Mouse (Mus musculus) erythroblast, adult 5-6 weeks (primary cell): ENCODE data around the gene Lrrc46. TPM values are rescaled to one million over a fixed set of nuclear protein-coding genes. Genes with fewer than 3 reads are reported as not detected.

Experiments
- ATAC-seq: replicated peaks from 2 replicates; pipeline ENCODE4 v1.8.0; 2016; ENCODE audit warnings: moderate number of reproducible peaks, mild to moderate bottlenecking, moderate TSS enrichment, inconsistent platforms; ENCODE audit not compliant: poor library complexity, low FRiP score, severe bottlenecking
- total RNA-seq, 2 experiments: library from RNA; stranded (forward) in 1 of 2; stranded (reverse) in 1 of 2; fragments of 150-400 nt in 1 of 2; fragments of 200-764, 138-1000 nt in 1 of 2; gene quantifications; 2 replicates each; pipeline versions ENCODE4 v1.2.3 to v1.2.4; 2015 to 2017; ENCODE audit warnings: low replicate concordance in 2 of 2

Lrrc46 gene
- total RNA-seq, 2 experiments from 2014 or later = 0.17 TPM; not detected in 1

DNA sequence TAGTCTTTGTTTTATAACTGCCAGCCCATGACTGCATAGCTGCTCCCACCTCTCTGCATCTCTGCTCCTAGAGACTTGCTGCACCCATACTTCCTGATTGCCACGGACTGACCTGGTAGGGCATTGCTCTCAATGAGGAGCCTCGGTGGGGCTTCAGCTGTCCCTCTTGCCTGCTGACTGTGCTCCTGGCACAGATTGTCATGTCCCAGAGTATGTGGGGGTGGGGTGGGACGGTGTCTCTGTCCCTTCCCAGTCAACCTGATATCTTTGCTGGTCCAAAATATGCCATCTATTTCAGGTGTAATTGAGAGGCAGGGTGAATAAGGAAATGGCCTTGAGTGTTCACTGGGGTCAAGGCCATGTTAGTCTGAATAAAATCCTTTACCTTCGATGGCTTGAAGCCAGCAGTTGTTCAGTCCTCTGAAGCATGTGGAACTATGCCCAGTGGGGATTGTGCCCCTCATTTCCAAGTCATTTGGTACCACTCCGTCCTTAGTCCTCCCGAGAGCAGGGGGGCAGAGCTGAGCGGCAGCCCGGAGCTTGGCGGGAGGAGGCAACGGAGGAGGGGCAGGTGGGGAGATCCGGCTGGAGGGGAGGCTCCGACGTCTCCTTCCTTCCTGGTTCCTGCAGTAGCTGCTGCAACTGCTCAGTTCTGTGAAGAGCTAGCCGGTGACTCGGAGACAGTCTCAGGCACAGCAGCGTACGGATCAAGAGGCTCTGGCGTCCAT lies 9.2 kb upstream of the Lrrc46 start, which contains the start of gene Osbpl7:
Gene Osbpl7 (plus strand): TSS at position 413 of the 728 bp plus-strand sequence.
- ATAC-seq = no peak

DNA sequence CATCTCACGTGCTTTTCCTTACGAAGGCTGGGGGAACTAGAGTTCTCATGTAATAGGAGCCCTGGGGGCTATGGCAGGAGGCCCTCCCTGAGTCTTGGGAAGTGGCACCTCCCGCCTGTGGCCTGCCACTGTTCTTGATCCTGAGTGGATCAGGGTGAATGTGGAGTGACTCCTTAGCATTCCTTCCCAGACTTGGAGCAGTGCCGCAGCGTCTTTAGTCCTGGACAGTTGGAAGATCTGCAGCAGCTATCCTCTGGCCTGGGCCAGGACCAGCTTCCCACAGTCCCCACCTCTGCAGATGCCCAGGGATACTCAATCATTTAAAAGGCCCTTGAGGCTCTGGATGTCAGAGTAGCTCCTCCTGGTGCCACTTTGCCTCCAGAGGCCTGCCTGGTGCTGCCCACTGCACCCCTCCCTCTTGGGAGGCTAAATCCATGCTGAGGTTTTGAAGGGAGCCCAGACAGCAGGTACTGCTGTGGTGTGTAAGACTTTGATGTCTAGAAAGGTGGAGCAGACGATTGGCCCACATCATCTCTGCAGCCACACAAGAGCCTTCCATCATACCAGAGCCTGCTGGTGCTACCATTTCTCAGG lies 8.4 kb upstream of the Lrrc46 start:
- ATAC-seq = no peak

DNA sequence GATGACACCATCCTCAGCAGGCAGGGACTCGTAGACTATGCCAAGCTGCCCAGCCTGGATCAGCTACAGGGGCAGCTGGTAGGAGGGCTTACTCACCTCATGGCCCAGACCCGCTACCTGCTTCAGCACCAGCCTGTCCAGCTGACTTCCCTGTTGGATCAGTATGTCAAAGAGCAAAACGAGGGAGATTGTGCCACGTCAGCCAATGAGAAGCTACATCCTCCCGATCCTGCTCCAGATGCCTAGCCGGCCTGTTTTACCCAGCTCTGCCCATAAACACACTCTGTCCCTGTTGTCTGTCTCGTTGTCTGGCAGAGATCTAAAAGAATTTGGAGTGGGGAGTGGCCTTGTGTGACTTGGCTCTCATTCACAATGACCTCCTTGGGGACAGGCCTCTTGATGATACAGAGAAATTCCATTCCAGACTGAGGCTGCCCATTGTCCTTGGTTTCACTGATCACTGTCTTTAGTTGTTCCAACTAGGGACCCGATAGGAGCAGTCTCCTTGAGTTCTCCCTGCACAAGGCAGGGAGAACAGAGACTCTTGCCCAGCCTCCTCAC lies 7.0 kb upstream of the Lrrc46 start:
- ATAC-seq = no peak

DNA sequence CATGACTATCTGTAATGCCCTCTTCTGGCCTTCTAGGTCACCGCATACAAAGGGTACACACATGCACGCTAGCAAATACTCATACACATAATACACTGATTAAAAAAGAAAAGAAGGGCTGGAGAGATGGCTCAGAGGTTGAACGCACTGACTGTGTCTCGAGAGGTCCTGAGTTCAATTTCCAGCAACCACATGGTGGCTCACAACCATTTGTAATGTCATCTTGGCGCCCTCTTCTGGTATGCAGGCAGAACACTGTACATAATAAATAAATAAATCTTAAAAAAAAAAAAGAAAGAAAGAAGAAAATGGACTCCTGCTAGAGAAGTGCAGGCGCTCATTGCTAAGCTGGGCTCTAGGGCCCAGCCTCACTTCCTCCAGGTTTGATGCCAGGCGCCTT lies 4.7 kb upstream of the Lrrc46 start:
- ATAC-seq = no peak

DNA sequence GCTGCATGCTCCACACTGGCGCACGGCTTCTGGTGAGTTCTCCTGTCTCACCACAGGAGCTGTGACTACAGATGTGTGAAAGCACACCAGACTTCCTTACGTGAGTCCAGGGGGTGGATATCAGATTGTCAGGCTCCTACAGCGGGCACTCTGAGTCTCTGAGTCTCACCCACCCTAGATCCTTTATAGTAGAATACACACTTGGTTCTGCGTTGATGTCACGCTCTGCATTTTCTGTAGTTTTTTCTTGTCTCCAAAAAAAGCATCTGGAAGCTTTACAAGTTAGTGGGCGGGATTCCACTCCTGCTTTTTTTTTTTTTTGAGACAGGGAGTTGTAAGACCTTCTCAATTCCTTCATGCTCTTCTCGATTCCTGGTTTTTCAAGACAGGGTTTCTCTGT lies 3.7 kb upstream of the Lrrc46 start:
- ATAC-seq = no peak

DNA sequence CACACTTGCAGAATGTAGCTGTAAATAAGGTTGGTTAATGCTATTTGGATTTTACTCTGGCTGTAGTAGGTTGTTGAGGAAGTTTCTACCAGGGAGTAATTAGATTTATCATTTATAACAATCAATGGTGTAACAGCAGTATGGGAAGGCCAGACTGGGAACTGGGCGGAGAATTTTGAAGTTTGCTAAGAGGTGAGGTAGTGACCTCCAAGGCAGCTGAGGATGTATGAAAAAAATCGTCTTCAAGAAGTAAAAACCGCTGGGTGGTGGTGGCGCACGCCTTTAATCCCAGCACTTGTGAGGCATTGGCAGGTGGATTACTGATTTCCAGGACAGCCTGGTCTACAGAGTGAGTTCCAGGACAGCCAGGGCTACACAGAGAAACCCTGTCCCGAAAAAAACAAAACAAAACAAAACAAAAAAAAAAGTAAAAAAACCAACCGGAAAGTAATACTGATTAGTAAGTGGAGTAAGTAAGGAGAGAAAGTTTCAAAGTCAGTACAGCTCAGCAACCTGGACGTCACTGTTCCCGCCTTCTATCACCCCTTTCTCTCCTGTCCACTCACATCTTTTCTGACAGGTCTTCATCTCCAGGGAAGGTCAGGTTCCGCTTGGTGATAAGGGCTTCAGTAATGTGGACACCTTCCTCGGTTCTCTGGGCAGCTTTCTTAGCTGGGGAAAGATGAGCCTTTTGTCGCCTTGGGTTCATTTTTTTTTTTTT lies 746 bp downstream of the Lrrc46 start:
- peak; percentile 34 for ATAC-seq

DNA sequence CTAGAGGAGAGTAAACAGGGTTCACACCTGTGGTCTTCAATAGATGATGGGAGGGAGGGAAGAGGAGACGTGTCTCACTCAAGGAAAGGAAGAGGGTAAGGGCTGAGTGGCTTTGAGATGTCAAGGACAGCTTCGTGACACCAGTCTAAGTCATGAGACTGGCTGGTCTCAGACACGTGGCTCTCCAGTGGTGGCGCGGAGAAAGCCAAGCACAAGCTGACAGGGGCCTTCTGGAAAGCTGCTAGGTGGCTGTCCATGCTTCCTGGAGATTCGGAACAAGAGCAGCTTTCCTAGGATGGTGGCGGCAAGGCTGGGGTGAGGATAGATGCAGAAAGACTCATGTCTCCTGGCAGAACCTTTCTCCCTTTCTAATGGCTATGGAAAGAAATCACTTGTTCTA lies 2.3 kb downstream of the Lrrc46 start:
- ATAC-seq = no peak

DNA sequence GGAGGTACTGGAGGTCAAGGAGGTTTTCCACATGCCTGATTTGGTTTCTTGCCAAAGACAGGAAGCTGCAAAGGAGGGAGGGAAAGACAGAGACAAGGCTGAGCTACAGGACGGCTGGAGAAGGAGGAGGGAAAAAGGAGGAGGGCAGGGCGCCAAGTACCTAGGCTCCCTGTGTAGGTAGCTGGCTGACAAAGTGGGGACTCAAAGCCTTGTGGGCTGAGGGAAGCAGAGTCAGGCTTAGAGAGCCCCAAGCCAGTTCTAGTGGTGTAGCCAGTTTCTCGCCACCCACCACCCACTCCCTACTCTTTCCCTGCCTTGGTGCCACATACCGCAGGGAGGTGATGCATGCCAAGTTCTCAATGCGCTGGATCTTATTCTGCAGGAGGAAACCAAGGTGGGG lies 5.1 kb downstream of the Lrrc46 start:
- no peak for ATAC-seq

DNA sequence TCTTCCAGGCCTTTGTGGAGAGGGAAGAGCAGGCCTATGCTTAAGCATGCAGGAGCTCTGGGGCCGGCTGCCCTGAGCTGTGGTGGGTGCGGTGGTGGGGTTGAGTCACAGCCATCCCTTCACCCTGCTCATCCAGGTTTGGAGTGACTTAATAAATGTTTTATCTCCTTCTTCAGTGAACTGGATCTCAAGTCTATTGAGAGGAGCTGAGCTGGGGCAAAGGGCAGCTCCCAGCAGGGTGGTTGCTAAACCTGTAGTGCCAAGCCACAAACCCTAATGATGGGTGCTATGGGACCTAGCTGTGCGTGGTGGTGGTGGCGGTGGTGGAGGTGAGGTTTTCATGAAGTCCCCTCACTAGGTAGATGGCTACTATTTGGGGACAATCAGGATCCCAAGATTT lies 7.4 kb downstream of the Lrrc46 start:
- ATAC-seq = no peak

DNA sequence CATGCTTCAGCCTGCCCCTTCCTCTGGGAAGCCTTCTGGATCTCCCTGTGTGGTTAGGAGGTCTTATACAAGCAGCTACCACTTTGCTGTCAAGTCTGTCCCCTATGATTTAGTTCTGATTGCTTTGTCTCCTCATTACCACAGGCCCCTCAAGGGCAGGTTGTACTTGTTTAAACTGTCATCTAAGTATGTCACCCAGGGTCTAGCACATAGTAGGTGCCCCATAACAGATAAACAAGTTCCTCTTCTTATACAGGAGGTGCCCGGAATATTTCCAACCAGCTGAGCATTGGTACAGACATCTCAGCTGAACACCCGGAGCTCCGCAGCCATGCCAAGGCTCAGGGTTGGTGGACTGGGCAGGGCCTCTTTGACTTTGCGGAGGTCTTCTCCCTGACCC lies 8.7 kb downstream of the Lrrc46 start:
- ATAC-seq = no peak

DNA sequence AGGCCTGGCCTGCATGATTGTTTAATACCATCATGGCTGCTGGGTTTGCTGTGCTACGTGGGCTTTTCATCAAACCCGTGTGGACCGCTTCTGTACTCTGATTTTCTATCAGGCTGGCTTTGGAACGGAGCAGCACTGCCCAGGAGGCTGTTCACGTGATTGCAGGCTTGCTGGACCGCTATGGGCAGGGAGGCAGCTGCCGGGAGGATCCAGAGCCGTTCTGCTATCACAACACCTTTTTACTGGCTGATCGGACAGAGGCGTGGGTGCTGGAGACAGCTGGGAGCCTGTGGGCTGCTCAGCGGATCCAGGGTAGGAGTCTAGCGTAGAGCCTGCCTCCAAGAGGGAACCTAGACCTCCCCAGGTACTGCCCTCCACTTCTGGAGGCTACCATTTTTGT lies 9.2 kb downstream of the Lrrc46 start:
- no peak for ATAC-seq

DNA sequence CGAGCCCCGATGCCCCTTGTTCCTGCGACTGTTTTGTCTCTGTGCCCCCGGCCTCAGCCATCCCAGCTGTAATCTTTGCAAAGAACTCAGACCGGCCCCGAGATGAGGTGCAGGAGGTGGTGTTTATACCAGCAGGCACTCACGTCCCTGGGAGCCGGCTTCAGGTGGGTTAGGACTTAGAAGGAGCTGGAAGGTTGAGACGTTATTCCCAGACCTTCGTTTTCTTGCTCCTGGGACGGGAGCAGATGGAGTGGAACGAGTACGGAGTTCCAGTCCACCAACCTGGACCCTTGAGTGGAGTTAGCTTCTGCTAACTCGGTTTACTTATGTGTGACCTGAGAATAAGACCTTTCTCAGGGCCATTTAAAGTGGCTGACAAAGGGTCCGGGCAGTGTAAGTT lies 10.8 kb downstream of the Lrrc46 start:
- no peak for ATAC-seq

DNA sequence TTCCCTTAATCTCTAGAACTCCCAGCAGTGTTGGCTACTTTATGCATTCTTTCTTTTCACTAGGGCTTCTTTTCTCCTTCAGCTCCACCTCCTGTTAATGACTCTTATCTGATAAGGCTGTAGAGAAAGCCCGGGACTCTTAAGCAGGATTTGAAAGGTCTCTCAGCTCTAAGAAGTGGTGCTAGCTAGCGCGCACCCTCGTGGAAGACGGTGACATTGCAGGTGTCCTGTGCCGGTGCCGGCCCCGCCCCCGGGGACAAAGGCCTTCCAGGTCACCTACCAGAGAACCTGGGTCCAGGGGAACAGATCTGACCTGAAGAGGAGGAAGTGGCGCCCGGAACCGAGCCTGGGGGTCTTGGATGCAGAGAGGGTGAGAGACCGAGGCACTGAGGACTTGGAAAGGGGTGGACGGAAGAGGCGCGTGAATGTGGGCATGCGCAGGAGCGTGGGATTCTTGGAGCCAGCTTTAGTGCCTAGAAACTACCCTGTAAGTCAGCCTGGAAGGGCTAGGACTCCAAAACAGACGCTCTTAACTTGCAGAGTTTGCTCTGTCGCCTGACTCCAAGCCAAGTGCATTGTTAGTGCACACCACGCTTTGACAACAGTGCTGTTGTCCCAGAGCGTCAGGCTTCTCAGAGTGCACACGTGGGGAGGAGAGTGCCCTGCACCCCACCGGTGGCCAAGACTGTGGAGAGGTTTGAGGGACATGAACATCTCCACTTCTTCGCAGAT lies 11.4 kb downstream of the Lrrc46 start, which contains the start of gene Scrn2:
Gene Scrn2 (plus strand): TSS at position 253 of the 732 bp plus-strand sequence.
- ATAC-seq = peak; percentile 85

DNA sequence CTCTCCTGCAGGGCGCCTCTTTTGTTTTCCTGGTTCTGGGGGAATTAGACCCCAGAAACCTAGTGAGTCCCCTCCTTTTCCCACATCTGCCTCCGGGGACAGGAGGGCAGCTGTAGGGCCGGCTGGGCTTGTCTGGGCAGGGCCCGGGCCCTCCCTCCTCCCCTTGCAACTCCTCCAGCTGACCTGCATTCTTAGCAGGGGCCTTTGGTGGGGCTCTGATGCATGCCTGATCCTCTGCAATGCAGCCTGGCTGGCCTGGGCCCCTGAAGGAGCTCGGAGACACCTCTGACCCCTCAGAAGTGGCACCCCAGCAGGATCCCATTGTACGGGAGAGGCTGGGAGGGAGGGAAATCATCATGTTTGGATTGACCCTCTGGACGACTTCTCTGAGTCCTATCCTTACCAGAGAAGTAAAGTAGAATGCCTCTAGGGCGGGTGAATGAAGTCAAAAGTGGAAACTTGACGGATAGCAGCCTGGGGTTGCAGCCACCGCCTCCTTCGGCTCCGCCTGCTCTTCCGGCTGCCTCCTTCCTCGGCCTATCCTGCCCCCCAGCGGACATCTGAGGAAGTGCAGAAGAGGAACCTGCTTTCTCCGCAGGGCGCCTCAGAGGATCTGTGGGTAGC lies 15.4 kb downstream of the Lrrc46 start:
- peak; percentile 78 for ATAC-seq

DNA sequence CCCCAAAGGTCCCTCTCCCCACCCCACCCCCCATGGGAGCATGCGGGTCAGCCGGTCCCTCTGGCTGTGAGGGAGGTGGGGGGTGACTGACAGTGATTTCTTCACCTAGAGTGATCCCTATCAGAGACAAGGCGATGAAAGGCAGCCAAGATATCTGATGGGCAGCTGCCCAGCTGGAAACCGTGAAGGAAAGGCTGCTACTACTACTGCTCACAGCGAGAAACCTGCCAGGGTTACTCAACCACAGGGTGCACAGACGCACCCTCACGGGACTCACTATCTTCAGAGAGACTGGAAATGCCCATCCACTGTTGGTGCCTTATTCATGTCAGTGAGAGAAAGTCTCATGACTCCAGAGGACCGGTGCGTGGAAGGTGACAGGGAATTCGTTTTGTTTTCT lies 16.2 kb downstream of the Lrrc46 start:
- ATAC-seq = no peak

DNA sequence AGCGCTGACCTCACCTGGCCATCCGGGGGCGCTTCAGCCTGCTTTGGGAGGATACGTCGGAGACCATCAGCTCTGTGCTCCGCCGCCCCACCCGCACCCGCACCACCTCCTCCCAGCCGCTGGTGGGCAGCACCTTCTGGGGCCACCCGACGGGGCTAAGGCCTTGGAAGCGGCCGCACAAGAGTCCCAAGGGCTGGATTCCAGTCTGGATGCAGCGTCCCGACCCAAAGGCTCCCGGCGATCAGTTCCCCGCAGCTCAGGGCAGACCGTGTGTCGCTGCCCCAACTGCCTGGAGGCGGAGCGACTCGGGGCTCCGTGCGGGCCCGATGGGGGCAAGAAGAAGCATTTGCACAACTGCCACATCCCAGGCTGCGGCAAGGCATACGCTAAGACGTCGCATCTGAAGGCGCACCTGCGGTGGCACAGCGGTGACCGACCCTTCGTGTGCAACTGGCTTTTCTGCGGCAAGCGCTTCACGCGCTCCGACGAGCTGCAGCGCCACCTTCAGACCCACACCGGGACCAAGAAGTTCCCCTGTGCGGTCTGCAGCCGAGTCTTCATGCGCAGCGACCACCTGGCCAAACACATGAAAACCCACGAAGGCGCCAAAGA lies 19.2 kb downstream of the Lrrc46 start:
- peak; percentile 24; the same call in 1 of the 2 replicates for ATAC-seq

DNA sequence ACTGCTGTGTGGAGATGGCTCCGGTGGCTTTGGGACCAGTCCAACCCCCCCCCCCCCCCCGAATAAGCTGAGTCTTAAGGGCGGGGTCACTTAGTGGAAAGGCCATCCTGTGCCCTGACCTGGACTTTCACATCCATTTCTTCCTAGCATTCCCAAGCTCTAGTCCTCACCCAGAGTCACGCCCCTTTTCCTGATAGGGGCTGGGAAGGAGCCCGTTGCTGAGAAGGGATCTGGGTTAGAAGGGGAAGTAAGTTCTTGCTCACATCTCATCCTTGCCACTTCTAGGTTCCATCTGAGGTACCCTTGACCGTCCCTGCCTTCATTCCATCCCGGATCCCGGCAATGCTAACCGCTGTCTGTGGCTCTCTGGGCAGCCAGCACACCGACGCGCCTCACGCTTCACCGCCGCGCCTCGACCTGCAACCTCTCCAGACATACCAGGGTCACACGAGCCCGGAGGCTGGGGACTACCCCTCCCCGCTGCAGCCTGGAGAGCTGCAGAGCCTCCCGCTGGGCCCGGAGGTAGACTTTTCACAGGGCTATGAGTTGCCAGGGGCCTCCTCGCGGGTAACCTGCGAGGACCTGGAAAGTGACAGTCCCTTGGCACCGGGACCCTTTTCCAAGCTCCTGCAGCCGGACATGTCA lies 20.0 kb downstream of the Lrrc46 start:
- ATAC-seq = no peak

DNA sequence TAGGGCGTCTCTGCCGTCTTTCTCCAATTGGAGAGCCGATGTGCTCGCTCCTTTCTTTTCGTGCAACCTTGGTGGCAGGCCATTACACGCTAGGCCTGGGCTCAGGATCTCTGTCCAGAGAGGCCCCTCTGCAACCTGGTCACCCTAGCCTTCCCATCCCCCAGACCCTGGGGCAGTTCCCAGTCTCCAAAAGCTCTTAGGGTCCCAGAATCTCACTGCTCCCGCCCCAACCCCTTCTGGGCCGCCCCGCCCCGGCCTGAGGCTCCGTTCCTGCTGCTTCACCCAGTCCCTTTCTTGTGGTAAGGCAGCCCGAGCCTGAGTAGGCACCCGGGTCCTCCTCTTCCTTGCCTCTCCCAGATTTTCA lies 21.9 kb downstream of the Lrrc46 start:
- no peak for ATAC-seq
